Mouse (Mus musculus) megakaryocyte, embryonic 14.5 days (primary cell): ENCODE measurements around the gene Slc35c2.

Source experiments
- FLI1 ChIP-seq: IDR thresholded peaks from 2 replicates; pipeline ENCODE4 v1.6.1; 2012; ENCODE audit warnings: low read length, inconsistent platforms, mixed read lengths
- GATA1 ChIP-seq: IDR thresholded peaks from 3 replicates; pipeline ENCODE4 v1.6.1; 2012; ENCODE audit warnings: mixed read lengths, low read length, inconsistent platforms, borderline replicate concordance

DNA sequence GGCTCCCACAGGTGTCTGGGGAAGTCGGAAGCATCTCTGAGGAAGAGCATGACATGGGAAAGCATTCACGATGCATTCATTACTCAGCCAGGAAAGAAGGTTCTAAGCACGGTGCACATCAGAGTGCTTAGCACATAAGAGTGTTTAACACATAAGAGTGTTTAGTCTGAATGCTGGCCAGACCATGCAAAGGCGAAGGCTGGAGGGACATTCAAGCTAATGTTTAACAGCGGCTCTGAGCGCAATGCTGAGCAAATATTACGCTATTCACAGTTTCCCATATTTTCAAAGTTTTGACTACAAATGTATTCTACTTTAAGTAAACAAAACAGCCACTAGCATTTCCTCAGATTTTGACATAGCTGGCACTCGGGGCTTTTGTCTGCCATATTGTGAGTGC is 17.8 kb upstream of the Slc35c2 start:
- TF ChIP-seq GATA1 (no peak), FLI1 (no peak)
